Mouse (Mus musculus) lung, postnatal 0 days (tissue): ENCODE results near the gene Actn2. TPM values are rescaled to one million over a fixed set of nuclear protein-coding genes. Genes with fewer than 3 reads are reported as not detected.

Experiments used
- ATAC-seq: fragments of 200-750 bp; cut with Nextera tagmentation; 2 replicates; pipeline ENCODE4 v1.8.0; 2017; ENCODE audit warnings: moderate library complexity
- DNase-seq: peaks from one replicate; pipeline ENCODE4 v3.0.0-alpha.2; 2016; ENCODE audit warnings: low spot score
- H3K27ac ChIP-seq: fragments of 300-500 bp; sonication (generic); 2 replicates; pipeline ENCODE4 v1.5.1; 2014; ENCODE audit warnings: antibody characterized with exemption, mild to moderate bottlenecking, low read length, mixed read lengths
- H3K27me3 ChIP-seq: fragments of 300-500 bp; sonication (generic); replicated peaks from 2 replicates; pipeline ENCODE4 v1.6.1; 2014; ENCODE audit warnings: low read length, mixed read lengths; ENCODE audit not compliant: insufficient read depth
- H3K36me3 ChIP-seq: fragments of 300-500 bp; sonication (generic); 2 replicates; pipeline ENCODE4 v1.6.1; 2014; ENCODE audit warnings: low read length, mixed read lengths; ENCODE audit not compliant: insufficient read depth
- H3K4me1 ChIP-seq: fragments of 300-500 bp; sonication (generic); 2 replicates; pipeline ENCODE4 v1.6.1; 2014; ENCODE audit warnings: antibody characterized with exemption, low read depth, low read length, mixed read lengths; ENCODE audit not compliant: insufficient read depth
- H3K4me2 ChIP-seq: fragments of 300-500 bp; sonication (generic); replicated peaks from 2 replicates; pipeline ENCODE4 v1.6.1; 2014; ENCODE audit warnings: low read depth, mild to moderate bottlenecking, low read length, moderate library complexity, mixed read lengths
- H3K4me3 ChIP-seq: fragments of 300-500 bp; sonication (generic); 2 replicates; pipeline ENCODE4 v1.5.1; 2014; ENCODE audit warnings: low read depth, low read length
- H3K9ac ChIP-seq: fragments of 300-500 bp; sonication (generic); replicated peaks from 2 replicates; pipeline ENCODE4 v1.6.1; 2014; ENCODE audit warnings: low read depth, mild to moderate bottlenecking
- H3K9me3 ChIP-seq: fragments of 300-500 bp; sonication (generic); 2 replicates; pipeline ENCODE4 v1.6.1; 2016; ENCODE audit warnings: low read length, mixed read lengths
- CTCF ChIP-seq: IDR thresholded peaks from 2 replicates; pipeline ENCODE4 v1.5.1; 2016; ENCODE audit warnings: antibody characterized with exemption, mild to moderate bottlenecking
- EP300 ChIP-seq: IDR thresholded peaks from 2 replicates; pipeline ENCODE4 v1.6.1; 2016; ENCODE audit warnings: antibody characterized with exemption, mild to moderate bottlenecking, control low read depth
- WGBS: fragments of 180-500 bp; shearing (Covaris S2); extraction: QIAGEN DNeasy Blood & Tissue Kit; methylation state at CpG from one replicate; pipeline ENCODE4 v1.1.7; 2014; 5-methylcytosine and 5-hydroxymethylcytosine counted together
- polyA plus RNA-seq: library from polyadenylated mRNA; unstranded; fragments of >200 nt; fragmentation: Nextera tagmentation; extraction: Ambion mirVana; gene quantifications from 2 replicates; pipeline ENCODE4 v1.2.1, GENCODE M21; 2015

The Actn2 gene
- polyA plus RNA-seq, 1 experiment from 2014 or later, result 16.1 TPM

DNA sequence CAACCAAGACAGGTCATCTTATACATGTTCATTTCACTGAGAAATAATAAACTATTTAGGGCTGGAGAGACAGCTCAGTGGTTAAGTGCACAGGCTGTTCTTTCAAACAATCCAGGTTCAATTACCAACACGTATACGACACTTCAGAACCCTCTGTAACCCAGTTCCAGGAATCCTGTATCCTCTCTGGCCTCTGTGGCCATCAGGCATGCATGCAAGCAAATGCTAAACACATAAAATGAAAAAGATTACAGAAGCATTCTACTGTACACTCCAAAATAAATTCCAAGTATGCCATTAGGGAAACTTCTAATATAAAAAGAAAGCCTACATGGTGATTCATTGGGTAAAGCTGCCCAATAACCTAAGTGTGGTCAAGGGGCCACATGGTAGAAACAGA is 94.6 kb downstream of the Actn2 start:
- H3K36me3 ChIP-seq, result peaks cover 27% of the 10 kb centered on the region
- ATAC-seq (no peak), DNase-seq (no peak)
- H3K4me3 ChIP-seq, result no peak overlapping the region
- H3K9me3 ChIP-seq, result no peaks in the 10 kb centered on the region
- TF ChIP-seq CTCF (no peak), EP300 (no peak)
- H3K4me1 ChIP-seq, result no peaks in the 10 kb centered on the region
- H3K9ac ChIP-seq, result no peak overlapping the region
- H3K27me3 ChIP-seq, result no peaks in the 10 kb centered on the region
- H3K4me2 ChIP-seq, result no peak overlapping the region
- WGBS, result 94% methylated on average over 2 of the region's 2 CpGs
- no peak overlapping the region for H3K27ac ChIP-seq

DNA sequence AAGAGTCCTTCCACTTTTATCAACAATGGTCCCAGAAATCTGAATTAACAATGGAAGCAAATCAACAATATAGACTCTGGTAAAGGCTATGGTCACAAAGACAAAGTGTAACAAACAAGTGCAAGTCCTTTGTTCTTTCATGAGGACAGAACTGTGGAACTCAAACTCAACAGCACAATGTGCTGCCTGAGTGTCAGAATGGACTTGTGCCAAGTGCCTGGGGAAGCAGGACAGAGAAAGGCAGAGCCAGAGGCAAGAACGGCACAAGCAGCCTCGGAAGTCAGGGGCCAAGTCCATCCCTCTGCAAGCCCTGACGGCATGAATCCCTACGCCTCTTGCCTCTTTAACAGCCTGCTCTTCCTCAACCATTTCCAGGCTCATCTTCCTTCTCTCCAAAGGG is 96.6 kb downstream of the Actn2 start:
- no peak overlapping the region for H3K4me3 ChIP-seq
- no peak overlapping the region for H3K27ac ChIP-seq
- ATAC-seq, result no peak
- 76% methylated on average over 4 of the region's 4 CpGs for WGBS
- no peaks in the 10 kb centered on the region for H3K27me3 ChIP-seq
- no peak overlapping the region for H3K9ac ChIP-seq
- no peaks in the 10 kb centered on the region for H3K9me3 ChIP-seq
- no peaks in the 10 kb centered on the region for H3K4me1 ChIP-seq
- DNase-seq, result no peak
- H3K36me3 ChIP-seq, result peaks cover 18% of the 10 kb centered on the region; the same call in 1 of the 2 replicates
- no peak overlapping the region for H3K4me2 ChIP-seq
- no peak for TF ChIP-seq EP300
- no peak for TF ChIP-seq CTCF

DNA sequence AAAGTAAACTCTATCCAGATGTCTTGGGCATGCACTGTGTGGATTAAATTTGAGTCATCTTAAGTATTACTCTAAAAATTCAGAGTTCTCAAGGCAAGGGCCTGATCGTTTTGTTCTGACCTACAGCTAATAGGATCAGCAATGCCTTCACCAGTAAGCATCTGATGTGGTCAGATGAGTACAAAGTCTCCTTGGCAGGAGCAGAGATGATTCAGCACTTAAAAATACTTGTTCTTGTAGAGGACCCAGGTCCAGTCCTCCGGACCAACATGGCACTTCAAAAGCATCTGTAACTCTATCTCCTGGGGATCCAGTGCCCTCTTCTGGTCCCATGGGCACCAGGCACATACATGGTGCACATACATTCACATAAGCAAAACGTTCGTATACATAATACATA is 108.4 kb downstream of the Actn2 start:
- no peaks in the 10 kb centered on the region for H3K4me1 ChIP-seq
- H3K27me3 ChIP-seq, result no peaks in the 10 kb centered on the region
- H3K36me3 ChIP-seq, result peaks cover 22% of the 10 kb centered on the region
- H3K9me3 ChIP-seq, result no peaks in the 10 kb centered on the region
- H3K4me3 ChIP-seq, result no peak overlapping the region
- DNase-seq (no peak), ATAC-seq (no peak)
- no peak overlapping the region for H3K27ac ChIP-seq
- 88% methylated on average over 4 of the region's 4 CpGs for WGBS
- H3K4me2 ChIP-seq, result no peak overlapping the region
- no peak overlapping the region for H3K9ac ChIP-seq
- TF ChIP-seq EP300 (no peak), CTCF (no peak)

DNA sequence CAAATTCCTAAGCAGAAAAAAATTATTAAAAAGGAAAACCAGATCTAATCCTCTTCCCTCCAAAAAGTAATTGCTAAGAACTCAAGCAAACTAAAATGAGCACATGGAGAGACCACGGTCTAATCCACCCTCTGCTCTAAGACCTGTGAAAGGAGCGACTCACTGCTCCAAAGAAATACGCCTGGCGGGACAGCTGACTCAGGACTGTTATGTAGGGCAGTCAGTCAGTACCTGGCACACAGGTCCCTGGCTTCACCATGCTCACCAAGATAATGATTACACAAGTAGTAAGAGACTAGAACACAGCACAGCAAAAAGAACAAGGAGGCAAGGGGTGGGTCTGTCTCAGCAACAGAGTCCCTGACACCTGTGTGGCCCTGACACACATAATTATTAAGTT is 112.3 kb downstream of the Actn2 start:
- 60% methylated on average over 4 of the region's 4 CpGs for WGBS
- no peak overlapping the region for H3K9ac ChIP-seq
- TF ChIP-seq CTCF (no peak), EP300 (no peak)
- H3K36me3 ChIP-seq, result peaks cover 33% of the 10 kb centered on the region
- no peak overlapping the region for H3K4me2 ChIP-seq
- no peak overlapping the region for H3K4me3 ChIP-seq
- no peaks in the 10 kb centered on the region for H3K9me3 ChIP-seq
- no peak overlapping the region for H3K27ac ChIP-seq
- H3K4me1 ChIP-seq, result no peaks in the 10 kb centered on the region
- H3K27me3 ChIP-seq, result no peaks in the 10 kb centered on the region
- no peak for ATAC-seq
- DNase-seq, result no peak

DNA sequence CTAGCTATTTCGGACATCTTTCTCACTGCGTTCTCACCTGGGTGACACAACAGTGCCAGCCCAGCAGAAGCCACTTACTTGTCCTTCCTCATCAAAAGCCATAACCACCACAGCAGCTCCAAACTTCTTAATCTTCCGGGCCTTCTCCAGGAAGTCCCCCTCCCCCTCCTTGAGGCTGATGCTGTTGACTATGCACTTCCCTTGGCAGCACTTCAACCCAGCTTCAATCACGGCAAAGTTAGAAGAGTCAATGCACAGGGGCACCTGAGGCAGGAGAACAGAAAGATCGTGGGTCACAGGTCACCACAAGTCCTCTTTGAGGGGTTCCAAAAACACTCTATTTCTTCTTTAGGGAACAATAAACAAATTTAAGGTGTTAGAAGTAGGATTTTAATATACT is 113.0 kb downstream of the Actn2 start:
- TF ChIP-seq EP300, result no peak
- no peak for TF ChIP-seq CTCF
- no peak overlapping the region for H3K27ac ChIP-seq
- peaks cover 31% of the 10 kb centered on the region for H3K36me3 ChIP-seq
- no peak overlapping the region for H3K4me3 ChIP-seq
- 47% methylated on average over 5 of the region's 5 CpGs for WGBS
- ATAC-seq (no peak), DNase-seq (peak; percentile 26)
- H3K4me2 ChIP-seq, result no peak overlapping the region
- no peaks in the 10 kb centered on the region for H3K27me3 ChIP-seq
- no peak overlapping the region for H3K9ac ChIP-seq
- no peaks in the 10 kb centered on the region for H3K9me3 ChIP-seq
- H3K4me1 ChIP-seq, result no peaks in the 10 kb centered on the region

Other genes with a start within 250 kb of the Actn2 start
- gene Ryr2, start 233.8 kb downstream of the Actn2 start, polyA plus RNA-seq, result 0.78 and 1.0 TPM in 2 replicates
- gene Mtr, start 82.6 kb downstream of the Actn2 start, polyA plus RNA-seq, result 4.9 and 5.2 TPM in 2 replicates
- gene Heatr1, start 54.3 kb upstream of the Actn2 start, polyA plus RNA-seq, result 7.7 TPM in 2 replicates
- gene Lgals8, start 124.2 kb upstream of the Actn2 start, polyA plus RNA-seq, result 28.4 and 33.1 TPM in 2 replicates
- 0.23 and 0.29 TPM in 2 replicates for gene Edaradd, start 179.7 kb upstream of the Actn2 start, polyA plus RNA-seq
- 7.9 and 9.2 TPM in 2 replicates for gene Ero1lb, start 225.1 kb upstream of the Actn2 start, polyA plus RNA-seq